Mouse (Mus musculus) mesoderm, embryonic 11.5 days (tissue): ENCODE results near the gene Gm3500.
"Not testable (repeated sequence)": the region's sequence is repeated elsewhere in the genome, so short reads cannot be mapped to it uniquely, and the experiment has no call there.

Experiments
- DNase-seq: peaks from one replicate; pipeline ENCODE4 v3.0.0-alpha.2; 2012; ENCODE audit warnings: low read depth, low spot score

The Gm3500 gene

GRCm38 (mm10) chr14:5388949-5389348 is at the start of gene Gm3500:
Gene Gm3500 (minus strand): TSS chr14:5389049.
- DNase-seq = not testable (repeated sequence)

- DNase-seq = not testable (repeated sequence)
Observed at GRCm38 (mm10) chr14:5334828-5335227, 54.0 kb downstream of the Gm3500 start, which contains the start of gene Gm3542. Gene Gm3542 (minus strand): TSS chr14:5334928.
